Mouse (Mus musculus) CH12.LX (cell line): ENCODE measurements around the gene Ctsc. TPM values are rescaled to one million over a fixed set of nuclear protein-coding genes. Genes with fewer than 3 reads are reported as not detected.

ENCODE experiments used
- DNase-seq: peaks from one replicate; pipeline ENCODE4 v3.0.0-alpha.2; 2013; ENCODE audit errors: extremely low read depth
- H3K27ac ChIP-seq: 2 replicates; pipeline ENCODE4 v1.5.1; 2012; ENCODE audit warnings: low read depth, mild to moderate bottlenecking, control low read depth, moderate library complexity; ENCODE audit not compliant: insufficient read depth
- H3K27me3 ChIP-seq: replicated peaks from 2 replicates; pipeline ENCODE3; 2012; ENCODE audit warnings: inconsistent platforms
- H3K36me3 ChIP-seq, 2 experiments: replicated peaks in 1 of 2; 2 replicates each; pipeline versions ENCODE3 to v1.6.1; 2012; ENCODE audit warnings: inconsistent platforms in 1 of 2, low read length in 1 of 2, mild to moderate bottlenecking in 1 of 2, mixed read lengths in 1 of 2, moderate library complexity in 1 of 2; ENCODE audit not compliant: control insufficient read depth in 1 of 2, insufficient read depth in 1 of 2
- H3K4me1 ChIP-seq, 2 experiments: 2 replicates each; pipeline ENCODE4 v1.6.1; 2012; ENCODE audit warnings: inconsistent platforms in 1 of 2, moderate library complexity in 1 of 2; ENCODE audit not compliant: insufficient read depth in 2 of 2, control insufficient read depth in 1 of 2
- H3K4me2 ChIP-seq: 2 replicates; pipeline ENCODE4 v1.6.1; 2012; ENCODE audit warnings: low read depth, mild to moderate bottlenecking, control low read depth; ENCODE audit not compliant: poor library complexity, insufficient read depth, severe bottlenecking
- H3K4me3 ChIP-seq, 3 experiments: fragments of 150-350 bp in 1 of 3; sonication (generic) in 1 of 3; replicated peaks in 1 of 3; 2 replicates each; pipeline versions ENCODE3 to v1.5.1; 2011 to 2012; ENCODE audit warnings: low read depth in 2 of 3, low read length in 2 of 3, mild to moderate bottlenecking in 2 of 3, moderate library complexity in 2 of 3, control low read depth in 1 of 3, improper control_type of control experiment in 1 of 3, inconsistent platforms in 1 of 3, mixed read lengths in 1 of 3; ENCODE audit not compliant: poor library complexity in 1 of 3
- H3K79me2 ChIP-seq: replicated peaks from 2 replicates; pipeline ENCODE4 v1.6.1; 2012; ENCODE audit warnings: mild to moderate bottlenecking, moderate library complexity; ENCODE audit not compliant: control insufficient read depth, poor library complexity, insufficient read depth, severe bottlenecking; ENCODE audit errors: extremely low read depth
- H3K9ac ChIP-seq: 2 replicates; pipeline ENCODE4 v1.6.1; 2012; ENCODE audit warnings: low read depth, mild to moderate bottlenecking, control low read depth, moderate library complexity; ENCODE audit not compliant: insufficient read depth
- H3K9me3 ChIP-seq: replicated peaks from 2 replicates; pipeline ENCODE3; 2012; ENCODE audit warnings: low read length, inconsistent platforms, mixed read lengths
- BHLHE40 ChIP-seq: IDR thresholded peaks from 2 replicates; pipeline ENCODE4 v1.6.1; 2011; ENCODE audit warnings: mild to moderate bottlenecking, low read depth, low read length, improper control_type of control experiment
- CHD1 ChIP-seq: IDR thresholded peaks from 2 replicates; pipeline ENCODE4 v1.6.1; 2012; ENCODE audit warnings: low read depth, low read length, improper control_type of control experiment, inconsistent platforms
- CTCF ChIP-seq, 2 experiments: IDR thresholded peaks in 1 of 2; conservative IDR thresholded peaks in 1 of 2; 2 replicates each; pipeline ENCODE4 v1.5.1; 2011 to 2012; ENCODE audit warnings: low read depth in 2 of 2, low read length in 2 of 2, improper control_type of control experiment in 1 of 2, inconsistent platforms in 1 of 2, mild to moderate bottlenecking in 1 of 2, moderate library complexity in 1 of 2
- E2F4 ChIP-seq: IDR thresholded peaks from 2 replicates; pipeline ENCODE4 v1.6.1; 2011; ENCODE audit warnings: low read depth, low read length, improper control_type of control experiment; ENCODE audit not compliant: insufficient replicate concordance
- EP300 ChIP-seq: IDR thresholded peaks from 2 replicates; pipeline ENCODE4 v1.6.1; 2011; ENCODE audit warnings: low read length, improper control_type of control experiment
- ETS1 ChIP-seq: conservative IDR thresholded peaks from 2 replicates; pipeline ENCODE4 v1.6.1; 2012; ENCODE audit warnings: low read depth, mild to moderate bottlenecking, inconsistent platforms, low read length, improper control_type of control experiment, moderate library complexity
- HCFC1 ChIP-seq: IDR thresholded peaks from 2 replicates; pipeline ENCODE4 v1.6.1; 2012; ENCODE audit warnings: low read depth, mild to moderate bottlenecking, inconsistent platforms, low read length, improper control_type of control experiment
- MAX ChIP-seq: IDR thresholded peaks from 2 replicates; pipeline ENCODE4 v1.6.1; 2011; ENCODE audit warnings: low read length, improper control_type of control experiment
- MEF2A ChIP-seq: IDR thresholded peaks from 2 replicates; pipeline ENCODE4 v1.6.1; 2014; ENCODE audit warnings: low read depth, mild to moderate bottlenecking, inconsistent platforms, low read length, improper control_type of control experiment, borderline replicate concordance
- MXI1 ChIP-seq: IDR thresholded peaks from 2 replicates; pipeline ENCODE4 v1.6.1; 2011; ENCODE audit warnings: mild to moderate bottlenecking, low read depth, low read length, improper control_type of control experiment
- NRF1 ChIP-seq: IDR thresholded peaks from 2 replicates; pipeline ENCODE4 v1.6.1; 2014; ENCODE audit warnings: low read depth, mild to moderate bottlenecking, inconsistent platforms, low read length, improper control_type of control experiment, moderate library complexity
- POLR2A ChIP-seq: IDR thresholded peaks from 2 replicates; pipeline ENCODE4 v1.6.1; 2011; ENCODE audit warnings: low read depth, mild to moderate bottlenecking, improper control_type of control experiment, low read length
- RAD21 ChIP-seq: IDR thresholded peaks from 2 replicates; pipeline ENCODE4 v1.6.1; 2011; ENCODE audit warnings: low read depth, mild to moderate bottlenecking, low read length, improper control_type of control experiment, moderate library complexity
- SIN3A ChIP-seq: IDR thresholded peaks from 2 replicates; pipeline ENCODE4 v1.6.1; 2012; ENCODE audit warnings: low read length, improper control_type of control experiment, inconsistent platforms
- TCF12 ChIP-seq: IDR thresholded peaks from 2 replicates; pipeline ENCODE4 v1.6.1; 2014; ENCODE audit warnings: low read depth, mild to moderate bottlenecking, inconsistent platforms, low read length, improper control_type of control experiment
- USF2 ChIP-seq: conservative IDR thresholded peaks from 2 replicates; pipeline ENCODE4 v1.6.1; 2011; ENCODE audit warnings: low read depth, low read length, improper control_type of control experiment
- ZC3H11A ChIP-seq: IDR thresholded peaks from 2 replicates; pipeline ENCODE4 v1.6.1; 2012; ENCODE audit warnings: low read depth, mild to moderate bottlenecking, inconsistent platforms, low read length, improper control_type of control experiment
- dilution Hi-C: fragments of 300-500 bp; cut with MboI; formaldehyde crosslinking; loops from 2 replicates; pipeline ENCODE4 v1.14.3; 2020; ENCODE audit warnings: low sequenced_read_pairs; ENCODE audit not compliant: extremely low pct_unique_long_range_greater_than_20kb, extremely low pct_ligation_motif_present
- in situ Hi-C: fragments of 300-500 bp; cut with MboI; formaldehyde crosslinking; loops from 3 replicates; pipeline ENCODE4 v1.14.3; 2019; ENCODE audit warnings: low sequenced_read_pairs, low pct_ligation_motif_present, low pct_unique_long_range_greater_than_20kb, mixed read lengths
- polyA plus RNA-seq: library from polyadenylated mRNA; unstranded; fragments of >175 nt; gene quantifications from 2 replicates; pipeline ENCODE4 v1.2.1, GENCODE M21; 2012; ENCODE audit warnings: low read depth; ENCODE audit not compliant: insufficient read length
- total RNA-seq, 2 experiments: library from RNA; depleted of rRNA; stranded (reverse); fragments of 300-350 nt in 1 of 2; fragments of >200 nt in 1 of 2; gene quantifications; 2 replicates each; pipeline ENCODE4 v1.2.3; 2012 to 2014

Gene Ctsc
- total and polyA plus RNA-seq, 3 experiments, result 84.8 to 261 (median 207) TPM

DNA sequence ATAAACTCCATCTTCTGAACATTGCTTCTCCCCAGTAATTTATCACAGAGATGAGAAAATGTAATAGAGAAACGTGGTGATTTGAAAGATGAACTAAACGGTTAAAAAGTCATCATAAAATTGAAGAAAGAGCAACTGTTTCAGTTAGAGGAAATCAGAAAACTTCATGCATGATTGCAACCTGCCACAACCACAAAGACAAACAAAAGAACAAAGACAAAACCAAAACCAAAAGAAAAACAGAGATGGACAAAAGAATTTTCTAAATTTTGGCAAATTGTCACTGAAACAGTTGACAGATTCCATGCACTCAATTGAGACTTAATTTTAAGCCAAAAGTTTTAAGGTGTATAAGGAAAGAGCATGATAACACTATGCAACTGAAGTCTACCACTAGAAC, 48.8 kb upstream of the Ctsc start:
- dilution Hi-C loops, result no loop called here
- in situ Hi-C loops, result no loop called here

GRCm38 (mm10) chr7:88230121-88230520, 47.8 kb upstream of the Ctsc start:
- TF ChIP-seq MXI1, result no peak
- no peak for TF ChIP-seq MAX
- TF ChIP-seq USF2, result no peak
- Histone ChIP-seq H3K27me3 (no peaks in the 10 kb centered on the region), H3K27ac (no peak overlapping the region), H3K9ac (no peak overlapping the region), H3K79me2 (no peaks in the 10 kb centered on the region), H3K36me3 (no peaks in the 10 kb centered on the region), H3K4me2 (no peak overlapping the region), H3K9me3 (no peaks in the 10 kb centered on the region), H3K4me1 (peaks cover 7 to 46% of the 10 kb centered on the region in 2 experiments; a peak in 3 of 4 replicates), H3K4me3 (no peak overlapping the region)
- DNase-seq, result no peak
- dilution Hi-C loops (no loop called here), in situ Hi-C loops (no loop called here)

More for the DNA sequence above, 48.8 kb upstream of the Ctsc start:
- Histone ChIP-seq H3K4me2 (no peak overlapping the region), H3K9ac (no peak overlapping the region), H3K79me2 (no peaks in the 10 kb centered on the region), H3K27ac (no peak overlapping the region), H3K9me3 (no peaks in the 10 kb centered on the region)
- DNase-seq, result no peak
- TF ChIP-seq TCF12 (no peak), USF2 (no peak), MXI1 (no peak), SIN3A (no peak), ZC3H11A (no peak), NRF1 (no peak), MEF2A (no peak), CHD1 (no peak), MAX (no peak), EP300 (no peak), HCFC1 (no peak), ETS1 (no peak), E2F4 (no peak), CTCF (conservative IDR thresholded peaks at IDR 0.05 in 1 of 2, IDR thresholded peaks at IDR 0.05 in 1 of 2; ENCODE audit: low read depth in 2 of 2, low read length in 2 of 2) (no peak), RAD21 (no peak), POLR2A (no peak), BHLHE40 (no peak)
- TF ChIP-seq, all 38 proteins: peak for 0
- H3K27me3 ChIP-seq, result no peaks in the 10 kb centered on the region
- H3K4me1 ChIP-seq, result peaks cover 7 to 52% of the 10 kb centered on the region in 2 experiments; a peak in 3 of 4 replicates
- H3K36me3 ChIP-seq, result no peaks in the 10 kb centered on the region
- no peak overlapping the region for H3K4me3 ChIP-seq
